Mouse (Mus musculus) large intestine, adult 2 months (tissue): ENCODE data around the gene Loxl3. TPM values are rescaled to one million over a fixed set of nuclear protein-coding genes. Genes with fewer than 3 reads are reported as not detected.

Source experiments
- polyA plus RNA-seq: library from polyadenylated mRNA; depleted of rRNA; stranded (reverse); fragments of >200 nt; gene quantifications from 2 replicates; pipeline ENCODE4 v1.2.3, GENCODE M21; 2012; rRNA removed

The Loxl3 gene
- polyA plus RNA-seq, 1 experiment = 3.1 TPM

Other genes starting within 250 kb of the Loxl3 start
- gene Sema4f, start 94.4 kb upstream of the Loxl3 start, polyA plus RNA-seq = 0.43 and 0.51 TPM in 2 replicates
- 0.34 and 0.46 TPM in 2 replicates for gene M1ap, start 87.3 kb upstream of the Loxl3 start, polyA plus RNA-seq
- 9.8 and 10.5 TPM in 2 replicates for gene Dok1, start 702 bp upstream of the Loxl3 start, polyA plus RNA-seq
- 363 and 445 TPM in 2 replicates for gene Aup1, start 20.3 kb downstream of the Loxl3 start, polyA plus RNA-seq
- 39.7 and 39.9 TPM in 2 replicates for gene Htra2, start 21.1 kb downstream of the Loxl3 start, polyA plus RNA-seq
- gene Dqx1, start 23.7 kb downstream of the Loxl3 start, polyA plus RNA-seq = 35.3 and 57.3 TPM in 2 replicates
- gene Tlx2, start 36.1 kb downstream of the Loxl3 start, polyA plus RNA-seq = 1.9 and 2.4 TPM in 2 replicates
- gene Pcgf1, start 43.7 kb downstream of the Loxl3 start, polyA plus RNA-seq = 16.8 and 19.3 TPM in 2 replicates
- 0.71 and 1.2 TPM in 2 replicates for gene Lbx2, start 52.2 kb downstream of the Loxl3 start, polyA plus RNA-seq
- gene Ccdc142, start 67.4 kb downstream of the Loxl3 start, polyA plus RNA-seq = 1.6 and 6.5 TPM in 2 replicates
- gene Gm42688, start 67.4 kb downstream of the Loxl3 start, polyA plus RNA-seq = 3.7 and 5.3 TPM in 2 replicates
- gene Mrpl53, start 74.9 kb downstream of the Loxl3 start, polyA plus RNA-seq = 60.3 and 72.0 TPM in 2 replicates
- gene Mogs, start 81.3 kb downstream of the Loxl3 start, polyA plus RNA-seq = 63.5 and 67.4 TPM in 2 replicates
- gene Wbp1, start 87.4 kb downstream of the Loxl3 start, polyA plus RNA-seq = 144 and 172 TPM in 2 replicates
- 14.6 and 15.6 TPM in 2 replicates for gene Ino80b, start 91.3 kb downstream of the Loxl3 start, polyA plus RNA-seq
- gene Rtkn, start 101.3 kb downstream of the Loxl3 start, polyA plus RNA-seq = 79.9 and 101 TPM in 2 replicates
- gene Wdr54, start 122.2 kb downstream of the Loxl3 start, polyA plus RNA-seq = 1.4 and 1.8 TPM in 2 replicates
- 0.10 and 0.25 TPM in 2 replicates for gene 1700003E16Rik, start 122.2 kb downstream of the Loxl3 start, polyA plus RNA-seq
- gene Dctn1, start 131.7 kb downstream of the Loxl3 start, polyA plus RNA-seq = 82.1 and 103 TPM in 2 replicates
- gene Slc4a5, start 185.7 kb downstream of the Loxl3 start, polyA plus RNA-seq = 0.88 and 4.0 TPM in 2 replicates